Mouse (Mus musculus) MEL (cell line): ENCODE data around the gene Cnot2. TPM values are rescaled to one million over a fixed set of nuclear protein-coding genes. Genes with fewer than 3 reads are reported as not detected.
A peak's percentile ranks its signal among the peaks of the same experiment; 100 is the strongest.

ENCODE experiments used
- DNase-seq: peaks from one replicate; pipeline ENCODE4 v3.0.0; 2011; ENCODE audit warnings: low read depth, low spot score
- H3K27ac ChIP-seq: 2 replicates; pipeline ENCODE4 v1.5.1; 2012; ENCODE audit warnings: low read depth, mild to moderate bottlenecking, control low read depth, low read length, moderate library complexity; ENCODE audit not compliant: control insufficient read depth
- H3K27me3 ChIP-seq, 2 experiments: fragments of 150-350 bp in 1 of 2; sonication (generic) in 1 of 2; 2 replicates each; pipeline ENCODE4 v1.6.1; 2012; ENCODE audit warnings: low read length in 2 of 2, mild to moderate bottlenecking in 2 of 2, improper control_type of control experiment in 1 of 2, moderate library complexity in 1 of 2; ENCODE audit not compliant: insufficient read depth in 2 of 2, control insufficient read depth in 1 of 2
- H3K36me3 ChIP-seq, 2 experiments: 2 replicates each; pipeline ENCODE4 v1.6.1; 2012 to 2014; ENCODE audit warnings: low read length in 2 of 2, improper control_type of control experiment in 1 of 2, inconsistent platforms in 1 of 2, mild to moderate bottlenecking in 1 of 2; ENCODE audit not compliant: insufficient read depth in 2 of 2, control insufficient read depth in 1 of 2
- H3K4me1 ChIP-seq, 2 experiments: fragments of 150-350 bp in 1 of 2; sonication (generic) in 1 of 2; 2 replicates each; pipeline ENCODE4 v1.6.1; 2012; ENCODE audit warnings: low read length in 2 of 2, improper control_type of control experiment in 1 of 2, mild to moderate bottlenecking in 1 of 2; ENCODE audit not compliant: insufficient read depth in 2 of 2, control insufficient read depth in 1 of 2
- H3K4me3 ChIP-seq, 2 experiments: fragments of 150-350 bp in 1 of 2; sonication (generic) in 1 of 2; 2 replicates each; pipeline ENCODE4 v1.5.1; 2012; ENCODE audit warnings: low read depth in 2 of 2, low read length in 2 of 2, mild to moderate bottlenecking in 2 of 2, moderate library complexity in 2 of 2, control low read depth in 1 of 2, improper control_type of control experiment in 1 of 2; ENCODE audit not compliant: control insufficient read depth in 1 of 2, insufficient read depth in 1 of 2
- H3K79me2 ChIP-seq: 2 replicates; pipeline ENCODE4 v1.6.1; 2012; ENCODE audit warnings: mild to moderate bottlenecking, low read length, moderate library complexity; ENCODE audit not compliant: control insufficient read depth, poor library complexity, insufficient read depth
- H3K9ac ChIP-seq: 2 replicates; pipeline ENCODE4 v1.6.1; 2012; ENCODE audit warnings: low read depth, mild to moderate bottlenecking, control low read depth, low read length, moderate library complexity; ENCODE audit not compliant: control insufficient read depth, poor library complexity, severe bottlenecking
- H3K9me3 ChIP-seq: fragments of 150-350 bp; sonication (generic); replicated peaks from 2 replicates; pipeline ENCODE4 v1.6.1; 2012; ENCODE audit warnings: mild to moderate bottlenecking, low read length, improper control_type of control experiment, moderate library complexity; ENCODE audit not compliant: insufficient read depth
- CTCF ChIP-seq, 3 experiments: IDR thresholded peaks in 2 of 3; conservative IDR thresholded peaks in 1 of 3; 2 replicates each; pipeline ENCODE4 v1.5.1; 2011 to 2012; ENCODE audit warnings: low read length in 3 of 3, low read depth in 2 of 3, mild to moderate bottlenecking in 2 of 3, improper control_type of control experiment in 1 of 3, inconsistent platforms in 1 of 3, mixed read lengths in 1 of 3, moderate library complexity in 1 of 3; ENCODE audit not compliant: control insufficient read depth in 1 of 3, insufficient read depth in 1 of 3, poor library complexity in 1 of 3, severe bottlenecking in 1 of 3
- ELF1 ChIP-seq: IDR thresholded peaks from 2 replicates; pipeline ENCODE4 v1.6.1; 2014; ENCODE audit warnings: low read depth, mild to moderate bottlenecking, inconsistent platforms, low read length, improper control_type of control experiment, moderate library complexity
- HCFC1 ChIP-seq: IDR thresholded peaks from 2 replicates; pipeline ENCODE4 v1.6.1; 2012; ENCODE audit warnings: low read depth, mild to moderate bottlenecking, inconsistent platforms, low read length, improper control_type of control experiment, moderate library complexity
- MAX ChIP-seq: IDR thresholded peaks from 2 replicates; pipeline ENCODE4 v1.6.1; 2011; ENCODE audit warnings: low read length, improper control_type of control experiment
- MAZ ChIP-seq: IDR thresholded peaks from 2 replicates; pipeline ENCODE4 v1.6.1; 2012; ENCODE audit warnings: low read depth, mild to moderate bottlenecking, inconsistent platforms, low read length, improper control_type of control experiment
- MXI1 ChIP-seq: IDR thresholded peaks from 2 replicates; pipeline ENCODE4 v1.6.1; 2011; ENCODE audit warnings: mild to moderate bottlenecking, low read depth, low read length, improper control_type of control experiment
- NELFE ChIP-seq: IDR thresholded peaks from 2 replicates; pipeline ENCODE4 v1.6.1; 2011; ENCODE audit warnings: low read depth, low read length, improper control_type of control experiment
- POLR2A ChIP-seq, 2 experiments: IDR thresholded peaks; 2 replicates each; pipeline ENCODE4 v1.6.1; 2011 to 2012; ENCODE audit warnings: low read length in 2 of 2, mild to moderate bottlenecking in 2 of 2, control low read depth in 1 of 2, improper control_type of control experiment in 1 of 2, low read depth in 1 of 2, moderate library complexity in 1 of 2; ENCODE audit not compliant: control insufficient read depth in 1 of 2, insufficient read depth in 1 of 2, poor library complexity in 1 of 2
- POLR2AphosphoS2 ChIP-seq: IDR thresholded peaks from 2 replicates; pipeline ENCODE4 v1.6.1; 2011; ENCODE audit warnings: low read length, improper control_type of control experiment
- RAD21 ChIP-seq: IDR thresholded peaks from 2 replicates; pipeline ENCODE4 v1.6.1; 2011; ENCODE audit warnings: mild to moderate bottlenecking, low read depth, low read length, improper control_type of control experiment
- RCOR1 ChIP-seq: IDR thresholded peaks from 2 replicates; pipeline ENCODE4 v1.6.1; 2012; ENCODE audit warnings: low read depth, mild to moderate bottlenecking, inconsistent platforms, low read length, improper control_type of control experiment
- SMC3 ChIP-seq: IDR thresholded peaks from 2 replicates; pipeline ENCODE4 v1.6.1; 2011; ENCODE audit warnings: low read depth, low read length, improper control_type of control experiment
- TAL1 ChIP-seq: IDR thresholded peaks from 2 replicates; pipeline ENCODE4 v1.6.1; 2012; ENCODE audit warnings: mild to moderate bottlenecking, inconsistent platforms, low read length, moderate library complexity, mixed read lengths
- UBTF ChIP-seq: IDR thresholded peaks from 2 replicates; pipeline ENCODE4 v1.6.1; 2012; ENCODE audit warnings: low read depth, mild to moderate bottlenecking, inconsistent platforms, low read length, improper control_type of control experiment, moderate library complexity, borderline replicate concordance; ENCODE audit not compliant: insufficient read depth
- ZC3H11A ChIP-seq: IDR thresholded peaks from 2 replicates; pipeline ENCODE4 v1.6.1; 2012; ENCODE audit warnings: low read depth, mild to moderate bottlenecking, inconsistent platforms, low read length, improper control_type of control experiment
- polyA plus RNA-seq, 2 experiments: library from polyadenylated mRNA; stranded (reverse) in 1 of 2; unstranded in 1 of 2; fragments of >175 nt in 1 of 2; fragments of >200 nt in 1 of 2; gene quantifications; 2 replicates each; pipeline versions ENCODE4 v1.2.1 to v1.2.4; 2012; ENCODE audit warnings: low replicate concordance in 2 of 2, low read depth in 1 of 2; ENCODE audit not compliant: insufficient read length in 2 of 2, insufficient read depth in 1 of 2, missing spikeins in 1 of 2
- total RNA-seq: library from RNA; depleted of rRNA; stranded (reverse); fragments of 300-350 nt; gene quantifications from 2 replicates; pipeline ENCODE4 v1.2.3, GENCODE M21; 2012

The Cnot2 gene
- total and polyA plus RNA-seq, 3 experiments = 84.3 to 554 (median 88.8) TPM

DNA sequence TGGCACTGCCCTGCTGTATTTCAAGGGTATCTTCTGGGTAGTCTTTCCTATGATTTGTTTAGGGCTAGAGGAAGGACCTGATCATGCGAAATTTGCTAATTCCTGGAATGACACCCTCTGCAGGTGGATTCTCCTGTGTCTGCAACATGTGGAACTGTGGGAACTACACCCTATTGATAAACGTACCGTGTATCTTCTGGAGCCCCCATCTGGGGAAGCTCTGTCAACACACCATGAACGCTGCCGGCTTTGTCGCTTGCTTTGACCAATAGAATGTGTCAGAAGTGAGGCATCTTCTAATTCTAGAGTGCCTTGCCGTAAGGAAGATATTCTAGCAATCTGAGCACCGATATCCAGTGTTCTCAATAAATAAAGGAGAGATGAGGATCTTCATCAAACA, 136.5 kb downstream of the Cnot2 start:
- Histone ChIP-seq H3K27ac (no peak overlapping the region), H3K9me3 (no peaks in the 10 kb centered on the region), H3K27me3 (no peaks in the 10 kb centered on the region), H3K36me3 (no peaks in the 10 kb centered on the region), H3K4me1 (no peaks in the 10 kb centered on the region), H3K4me3 (no peak overlapping the region), H3K79me2 (no peaks in the 10 kb centered on the region), H3K9ac (no peak overlapping the region)
- TF ChIP-seq MAX = no peak
- TF ChIP-seq NELFE = no peak
- TF ChIP-seq RAD21 = no peak
- no peak for TF ChIP-seq MXI1
- TF ChIP-seq RCOR1 = no peak
- DNase-seq = no peak

DNA sequence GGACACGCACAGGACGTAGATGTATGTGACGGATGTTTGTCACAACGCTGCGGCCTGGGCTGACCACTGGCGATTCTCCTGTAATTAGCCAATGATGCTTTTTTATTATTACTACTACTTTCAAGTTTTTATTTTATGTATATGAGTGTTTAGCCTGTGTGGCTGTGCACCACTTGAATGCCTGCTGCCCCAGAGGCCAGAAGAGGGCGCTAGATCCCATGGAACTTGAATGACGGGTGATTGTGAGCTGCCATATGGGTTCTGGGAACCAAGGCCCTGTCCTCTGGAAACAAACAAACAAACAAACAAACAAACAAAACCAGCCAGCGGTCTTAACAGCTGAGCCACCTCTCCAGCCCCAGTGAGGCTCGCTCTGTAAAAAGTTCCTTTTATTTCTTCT, 136.9 kb downstream of the Cnot2 start:
- no peaks in the 10 kb centered on the region for H3K9me3 ChIP-seq
- no peak for DNase-seq
- H3K79me2 ChIP-seq = no peaks in the 10 kb centered on the region
- no peak overlapping the region for H3K9ac ChIP-seq
- H3K4me3 ChIP-seq = no peak overlapping the region
- no peaks in the 10 kb centered on the region for H3K36me3 ChIP-seq
- TF ChIP-seq SMC3 = no peak
- no peak for TF ChIP-seq ZC3H11A
- no peak for TF ChIP-seq ELF1
- TF ChIP-seq HCFC1 = no peak
- TF ChIP-seq POLR2AphosphoS2 = no peak
- peak in 1 of 3 experiments; percentile 20; a peak in 2 of 6 replicates for TF ChIP-seq CTCF (IDR thresholded peaks at IDR 0.05 in 2 of 3, conservative IDR thresholded peaks at IDR 0.05 in 1 of 3; ENCODE audit: control insufficient read depth in 1 of 3, insufficient read depth in 1 of 3, low read depth in 2 of 3, low read length in 3 of 3, poor library complexity in 1 of 3, severe bottlenecking in 1 of 3)
- TF ChIP-seq UBTF = no peak
- TF ChIP-seq, all 39 proteins: peak for 1
- H3K27me3 ChIP-seq = no peaks in the 10 kb centered on the region
- no peak overlapping the region for H3K27ac ChIP-seq
- no peaks in the 10 kb centered on the region for H3K4me1 ChIP-seq

DNA sequence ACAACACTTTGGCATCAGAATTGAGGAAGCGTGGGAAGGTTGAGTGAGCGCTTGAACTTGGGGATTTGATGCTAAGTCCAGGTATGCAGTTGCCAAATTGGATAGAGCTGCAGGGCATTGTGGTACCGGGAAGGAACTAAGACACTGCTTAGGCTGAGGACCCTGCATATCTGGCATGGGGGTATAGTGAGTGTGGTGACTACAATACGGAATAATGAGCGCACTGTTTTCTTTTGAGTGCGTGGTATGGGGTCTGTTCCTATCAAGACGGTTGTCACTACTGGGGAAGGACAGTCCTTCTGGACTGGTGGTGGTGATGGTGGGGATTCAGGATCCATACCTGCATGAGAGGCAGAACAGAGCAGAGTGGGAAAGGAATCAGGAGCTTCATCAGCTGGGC, 140.4 kb downstream of the Cnot2 start:
- Histone ChIP-seq H3K27me3 (no peaks in the 10 kb centered on the region), H3K9me3 (no peaks in the 10 kb centered on the region), H3K9ac (no peak overlapping the region)
- TF ChIP-seq TAL1 (no peak), MAZ (no peak), POLR2A (IDR thresholded peaks at IDR 0.05; ENCODE audit: control insufficient read depth in 1 of 2, insufficient read depth in 1 of 2, low read depth in 1 of 2, low read length in 2 of 2, poor library complexity in 1 of 2) (no peak)
- TF ChIP-seq, all 39 proteins: peak for 0
- H3K27ac ChIP-seq = no peak overlapping the region
- H3K36me3 ChIP-seq = no peaks in the 10 kb centered on the region
- no peak for DNase-seq
- no peaks in the 10 kb centered on the region for H3K4me1 ChIP-seq
- no peak overlapping the region for H3K4me3 ChIP-seq
- no peaks in the 10 kb centered on the region for H3K79me2 ChIP-seq
